Mouse (Mus musculus) heart, adult 2 months (tissue): Measurements from ENCODE around the gene Mctp2.

Experiments
- CTCF ChIP-seq: fragments of 200-600 bp; IDR thresholded peaks from 2 replicates; pipeline ENCODE4 v1.8.1; 2022; ENCODE audit warnings: antibody characterized with exemption, mild to moderate bottlenecking, moderate library complexity
- EP300 ChIP-seq: fragments of 200-500 bp; IDR thresholded peaks from 2 replicates; pipeline ENCODE4 v1.6.1; 2011; ENCODE audit warnings: low read depth, low read length, control low read depth; ENCODE audit not compliant: insufficient read depth
- POLR2A ChIP-seq: fragments of 200-500 bp; IDR thresholded peaks from 2 replicates; pipeline ENCODE4 v1.6.1; 2011; ENCODE audit warnings: mild to moderate bottlenecking, low read depth, low read length, control low read depth; ENCODE audit not compliant: insufficient read depth

- TF ChIP-seq CTCF = no peak
- TF ChIP-seq EP300 = no peak
- TF ChIP-seq POLR2A = no peak
These were observed 34.9 kb downstream of the Mctp2 start for GRCm38 (mm10) chr7:72271546-72271945.
